Mouse (Mus musculus): ENCODE measurements around the gene Eps15.

GRCm38 (mm10) chr4:109394314-109395074 is 114.4 kb downstream of the Eps15 start:
- TF ChIP-seq USF1 (IDR thresholded peaks at IDR 0.05; ENCODE audit: low read depth): no peak
- TF ChIP-seq POLR2A (IDR thresholded peaks at IDR 0.05; ENCODE audit: insufficient read length, low read depth): no peak
- TF ChIP-seq MAX (IDR thresholded peaks at IDR 0.05; ENCODE audit: low read depth): no peak
- no peak for TF ChIP-seq POLR2AphosphoS2 (IDR thresholded peaks at IDR 0.05; ENCODE audit: insufficient read length, low read depth)
- TF ChIP-seq E2F4 (IDR thresholded peaks at IDR 0.05; ENCODE audit: insufficient read depth): no peak

All from myocyte (in vitro differentiated cells).